Mouse (Mus musculus) MEL (cell line): Measurements from ENCODE around the gene Smurf1.

Experiments used
- CHD2 ChIP-seq: IDR thresholded peaks from 2 replicates; pipeline ENCODE4 v1.6.1; 2011; ENCODE audit warnings: low read length, improper control_type of control experiment
- CTCF ChIP-seq, 3 experiments: IDR thresholded peaks in 2 of 3; conservative IDR thresholded peaks in 1 of 3; 2 replicates each; pipeline ENCODE4 v1.5.1; 2011 to 2012; ENCODE audit warnings: low read length in 3 of 3, low read depth in 2 of 3, mild to moderate bottlenecking in 2 of 3, improper control_type of control experiment in 1 of 3, inconsistent platforms in 1 of 3, mixed read lengths in 1 of 3, moderate library complexity in 1 of 3; ENCODE audit not compliant: control insufficient read depth in 1 of 3, insufficient read depth in 1 of 3, poor library complexity in 1 of 3, severe bottlenecking in 1 of 3
- EP300 ChIP-seq, 2 experiments: IDR thresholded peaks; 2 replicates each; pipeline ENCODE4 v1.6.1; 2011; ENCODE audit warnings: improper control_type of control experiment in 2 of 2, low read length in 2 of 2, low read depth in 1 of 2, mild to moderate bottlenecking in 1 of 2
- KAT2A ChIP-seq: conservative IDR thresholded peaks from 2 replicates; pipeline ENCODE4 v1.6.1; 2012; ENCODE audit warnings: low read depth, low read length, improper control_type of control experiment, inconsistent platforms
- MAX ChIP-seq: IDR thresholded peaks from 2 replicates; pipeline ENCODE4 v1.6.1; 2011; ENCODE audit warnings: low read length, improper control_type of control experiment
- NELFE ChIP-seq: IDR thresholded peaks from 2 replicates; pipeline ENCODE4 v1.6.1; 2011; ENCODE audit warnings: low read depth, low read length, improper control_type of control experiment
- TCF12 ChIP-seq: IDR thresholded peaks from 2 replicates; pipeline ENCODE4 v1.6.1; 2014; ENCODE audit warnings: low read depth, mild to moderate bottlenecking, inconsistent platforms, low read length, improper control_type of control experiment, moderate library complexity

- TF ChIP-seq TCF12 (no peak), CTCF (IDR thresholded peaks at IDR 0.05 in 2 of 3, conservative IDR thresholded peaks at IDR 0.05 in 1 of 3; ENCODE audit: control insufficient read depth in 1 of 3, insufficient read depth in 1 of 3, low read depth in 2 of 3, low read length in 3 of 3, poor library complexity in 1 of 3, severe bottlenecking in 1 of 3) (no peak), MAX (no peak), KAT2A (no peak), CHD2 (no peak), EP300 (IDR thresholded peaks at IDR 0.05; ENCODE audit: low read depth in 1 of 2, low read length in 2 of 2) (no peak), NELFE (no peak)
These were observed 39.4 kb downstream of the Smurf1 start for GRCm38 (mm10) chr5:144926275-144926674.
